ENCODE assay signal across 9 mouse cellular contexts in genomic region chr10:84851981-84852979, GRCm38 (mm10).
DNase-seq lines count a peak whose midpoint lies in the region; ATAC-seq lines count a peak whose summit lies in the region.
"Had no signal": no experiment of that assay in that cellular context is flagged by ENCODE, and none has a peak within 500 bp of the region (broad histone marks: within the 10 kb centered on the region; RNA-seq: fewer than 3 reads in every experiment).

No protein-coding gene starts in this region.

- no peaks in the 10 kb centered on the region for H3K9me3 ChIP-seq in forebrain, embryonic 16.5 days (ENCODE audit: control insufficient read depth, low read length)

- WGBS in forebrain, embryonic 16.5 days = 16% methylated on average over 12 of the region's 12 CpGs

- H3K36me3 ChIP-seq in forebrain, embryonic 16.5 days (ENCODE audit: control insufficient read depth, insufficient read depth) = no peaks in the 10 kb centered on the region

- no peak overlapping the region for H3K4me3 ChIP-seq in brown adipose tissue, adult 24 weeks (ENCODE audit: insufficient read depth, low read depth, low read length)
- no peak overlapping the region for H3K4me3 ChIP-seq in forebrain, embryonic 16.5 days (replicated peaks; ENCODE audit: low read length)

- peak overlapping the region; percentile 70 for H3K27ac ChIP-seq in brown adipose tissue, adult 24 weeks (replicated peaks; ENCODE audit: low read depth, low read length)
- peak overlapping the region; percentile 27 for H3K27ac ChIP-seq in forebrain, embryonic 16.5 days (ENCODE audit: low read length)
- H3K27ac ChIP-seq: liver, embryonic 14.5 days had no signal

- H3K9ac ChIP-seq in forebrain, embryonic 16.5 days (replicated peaks; ENCODE audit: low read depth, low read length) = peak overlapping the region; percentile 30
- H3K9ac ChIP-seq: liver, embryonic 14.5 days had no signal

- H3K4me1 ChIP-seq in brown adipose tissue, adult 24 weeks (ENCODE audit: control insufficient read depth, insufficient read depth, insufficient read length, low read length) = peaks cover 17% of the 10 kb centered on the region
- H3K4me1 ChIP-seq in forebrain, embryonic 16.5 days (replicated peaks; ENCODE audit: control insufficient read depth, insufficient read depth, low read length) = peaks cover 13% of the 10 kb centered on the region

- no peaks in the 10 kb centered on the region for H3K27me3 ChIP-seq in forebrain, embryonic 16.5 days (replicated peaks; ENCODE audit: control insufficient read depth, insufficient read depth, low read length)

- peak; percentile 90 for ATAC-seq in forebrain, embryonic 16.5 days
- ATAC-seq in megakaryocyte progenitor cell, adult 5-6 weeks (replicated peaks; ENCODE audit: poor library complexity) = peak; percentile 58

- intact Hi-C loops in heart, postnatal 10 days (cut with DNase I) = no loop called here

- no peak overlapping the region for H3K4me2 ChIP-seq in forebrain, embryonic 16.5 days (ENCODE audit: low read length)

- peak; percentile 52 for DNase-seq in 3T3-L1 (ENCODE audit: low read depth, low spot score)
- DNase-seq in heart, postnatal 10 days = peak; percentile 90
- peak; percentile 13 for DNase-seq in layer of hippocampus, adult 9-10 months (ENCODE audit: low spot score)
- DNase-seq in right cerebral cortex, postnatal 4 days = peak; percentile 80
- DNase-seq in embryo, embryonic 9.5 days (ENCODE audit: extremely low spot score) = no peak
